Mouse (Mus musculus) MEL (cell line): Measurements from ENCODE around the gene Mia. TPM values are rescaled to one million over a fixed set of nuclear protein-coding genes. Genes with fewer than 3 reads are reported as not detected.

Source experiments
- DNase-seq: peaks from one replicate; pipeline ENCODE4 v3.0.0; 2011; ENCODE audit warnings: low read depth, low spot score
- H3K27ac ChIP-seq: 2 replicates; pipeline ENCODE4 v1.5.1; 2012; ENCODE audit warnings: low read depth, mild to moderate bottlenecking, control low read depth, low read length, moderate library complexity; ENCODE audit not compliant: control insufficient read depth
- H3K27me3 ChIP-seq, 2 experiments: fragments of 150-350 bp in 1 of 2; sonication (generic) in 1 of 2; 2 replicates each; pipeline ENCODE4 v1.6.1; 2012; ENCODE audit warnings: low read length in 2 of 2, mild to moderate bottlenecking in 2 of 2, improper control_type of control experiment in 1 of 2, moderate library complexity in 1 of 2; ENCODE audit not compliant: insufficient read depth in 2 of 2, control insufficient read depth in 1 of 2
- H3K36me3 ChIP-seq, 2 experiments: 2 replicates each; pipeline ENCODE4 v1.6.1; 2012 to 2014; ENCODE audit warnings: low read length in 2 of 2, improper control_type of control experiment in 1 of 2, inconsistent platforms in 1 of 2, mild to moderate bottlenecking in 1 of 2; ENCODE audit not compliant: insufficient read depth in 2 of 2, control insufficient read depth in 1 of 2
- H3K4me1 ChIP-seq, 2 experiments: fragments of 150-350 bp in 1 of 2; sonication (generic) in 1 of 2; 2 replicates each; pipeline ENCODE4 v1.6.1; 2012; ENCODE audit warnings: low read length in 2 of 2, improper control_type of control experiment in 1 of 2, mild to moderate bottlenecking in 1 of 2; ENCODE audit not compliant: insufficient read depth in 2 of 2, control insufficient read depth in 1 of 2
- H3K4me3 ChIP-seq, 2 experiments: fragments of 150-350 bp in 1 of 2; sonication (generic) in 1 of 2; 2 replicates each; pipeline ENCODE4 v1.5.1; 2012; ENCODE audit warnings: low read depth in 2 of 2, low read length in 2 of 2, mild to moderate bottlenecking in 2 of 2, moderate library complexity in 2 of 2, control low read depth in 1 of 2, improper control_type of control experiment in 1 of 2; ENCODE audit not compliant: control insufficient read depth in 1 of 2, insufficient read depth in 1 of 2
- H3K79me2 ChIP-seq: 2 replicates; pipeline ENCODE4 v1.6.1; 2012; ENCODE audit warnings: mild to moderate bottlenecking, low read length, moderate library complexity; ENCODE audit not compliant: control insufficient read depth, poor library complexity, insufficient read depth
- H3K9ac ChIP-seq: 2 replicates; pipeline ENCODE4 v1.6.1; 2012; ENCODE audit warnings: low read depth, mild to moderate bottlenecking, control low read depth, low read length, moderate library complexity; ENCODE audit not compliant: control insufficient read depth, poor library complexity, severe bottlenecking
- H3K9me3 ChIP-seq: fragments of 150-350 bp; sonication (generic); replicated peaks from 2 replicates; pipeline ENCODE4 v1.6.1; 2012; ENCODE audit warnings: mild to moderate bottlenecking, low read length, improper control_type of control experiment, moderate library complexity; ENCODE audit not compliant: insufficient read depth
- BHLHE40 ChIP-seq: IDR thresholded peaks from 2 replicates; pipeline ENCODE4 v1.6.1; 2012; ENCODE audit warnings: low read depth, mild to moderate bottlenecking, inconsistent platforms, low read length, improper control_type of control experiment, borderline replicate concordance
- CHD1 ChIP-seq: IDR thresholded peaks from 2 replicates; pipeline ENCODE4 v1.6.1; 2012; ENCODE audit warnings: low read depth, mild to moderate bottlenecking, inconsistent platforms, low read length, improper control_type of control experiment
- CTCF ChIP-seq, 3 experiments: IDR thresholded peaks in 2 of 3; conservative IDR thresholded peaks in 1 of 3; 2 replicates each; pipeline ENCODE4 v1.5.1; 2011 to 2012; ENCODE audit warnings: low read length in 3 of 3, low read depth in 2 of 3, mild to moderate bottlenecking in 2 of 3, improper control_type of control experiment in 1 of 3, inconsistent platforms in 1 of 3, mixed read lengths in 1 of 3, moderate library complexity in 1 of 3; ENCODE audit not compliant: control insufficient read depth in 1 of 3, insufficient read depth in 1 of 3, poor library complexity in 1 of 3, severe bottlenecking in 1 of 3
- EP300 ChIP-seq, 2 experiments: IDR thresholded peaks; 2 replicates each; pipeline ENCODE4 v1.6.1; 2011; ENCODE audit warnings: improper control_type of control experiment in 2 of 2, low read length in 2 of 2, low read depth in 1 of 2, mild to moderate bottlenecking in 1 of 2
- GABPA ChIP-seq: IDR thresholded peaks from 2 replicates; pipeline ENCODE4 v1.6.1; 2012; ENCODE audit warnings: low read depth, mild to moderate bottlenecking, inconsistent platforms, low read length, improper control_type of control experiment, moderate library complexity
- GATA1 ChIP-seq: IDR thresholded peaks from 2 replicates; pipeline ENCODE4 v1.6.1; 2011; ENCODE audit warnings: low read depth, low read length, improper control_type of control experiment
- JUND ChIP-seq: IDR thresholded peaks from 2 replicates; pipeline ENCODE4 v1.6.1; 2011; ENCODE audit warnings: low read depth, mild to moderate bottlenecking, improper control_type of control experiment, low read length
- KAT2A ChIP-seq: conservative IDR thresholded peaks from 2 replicates; pipeline ENCODE4 v1.6.1; 2012; ENCODE audit warnings: low read depth, low read length, improper control_type of control experiment, inconsistent platforms
- MAFK ChIP-seq: IDR thresholded peaks from 2 replicates; pipeline ENCODE4 v1.6.1; 2011; ENCODE audit warnings: low read depth, mild to moderate bottlenecking, low read length, improper control_type of control experiment, borderline replicate concordance
- MAX ChIP-seq: IDR thresholded peaks from 2 replicates; pipeline ENCODE4 v1.6.1; 2011; ENCODE audit warnings: low read length, improper control_type of control experiment
- MAZ ChIP-seq: IDR thresholded peaks from 2 replicates; pipeline ENCODE4 v1.6.1; 2012; ENCODE audit warnings: low read depth, mild to moderate bottlenecking, inconsistent platforms, low read length, improper control_type of control experiment
- MEF2A ChIP-seq: IDR thresholded peaks from 2 replicates; pipeline ENCODE4 v1.6.1; 2014; ENCODE audit warnings: low read depth, mild to moderate bottlenecking, inconsistent platforms, low read length, improper control_type of control experiment; ENCODE audit not compliant: poor library complexity, insufficient replicate concordance, severe bottlenecking; ENCODE audit errors: extremely low read depth
- MXI1 ChIP-seq: IDR thresholded peaks from 2 replicates; pipeline ENCODE4 v1.6.1; 2011; ENCODE audit warnings: mild to moderate bottlenecking, low read depth, low read length, improper control_type of control experiment
- MYC ChIP-seq: IDR thresholded peaks from 2 replicates; pipeline ENCODE4 v1.6.1; 2011; ENCODE audit warnings: low read depth, mild to moderate bottlenecking, low read length, improper control_type of control experiment, moderate library complexity
- NELFE ChIP-seq: IDR thresholded peaks from 2 replicates; pipeline ENCODE4 v1.6.1; 2011; ENCODE audit warnings: low read depth, low read length, improper control_type of control experiment
- NRF1 ChIP-seq: IDR thresholded peaks from 2 replicates; pipeline ENCODE4 v1.6.1; 2014; ENCODE audit warnings: low read depth, mild to moderate bottlenecking, inconsistent platforms, low read length, improper control_type of control experiment, moderate library complexity; ENCODE audit not compliant: poor library complexity, insufficient read depth, severe bottlenecking
- POLR2A ChIP-seq, 2 experiments: IDR thresholded peaks; 2 replicates each; pipeline ENCODE4 v1.6.1; 2011 to 2012; ENCODE audit warnings: low read length in 2 of 2, mild to moderate bottlenecking in 2 of 2, control low read depth in 1 of 2, improper control_type of control experiment in 1 of 2, low read depth in 1 of 2, moderate library complexity in 1 of 2; ENCODE audit not compliant: control insufficient read depth in 1 of 2, insufficient read depth in 1 of 2, poor library complexity in 1 of 2
- POLR2AphosphoS2 ChIP-seq: IDR thresholded peaks from 2 replicates; pipeline ENCODE4 v1.6.1; 2011; ENCODE audit warnings: low read length, improper control_type of control experiment
- RAD21 ChIP-seq: IDR thresholded peaks from 2 replicates; pipeline ENCODE4 v1.6.1; 2011; ENCODE audit warnings: mild to moderate bottlenecking, low read depth, low read length, improper control_type of control experiment
- SMC3 ChIP-seq: IDR thresholded peaks from 2 replicates; pipeline ENCODE4 v1.6.1; 2011; ENCODE audit warnings: low read depth, low read length, improper control_type of control experiment
- TBP ChIP-seq: IDR thresholded peaks from 2 replicates; pipeline ENCODE4 v1.8.0; 2011; ENCODE audit warnings: low read depth, low read length, improper control_type of control experiment
- TCF12 ChIP-seq: IDR thresholded peaks from 2 replicates; pipeline ENCODE4 v1.6.1; 2014; ENCODE audit warnings: low read depth, mild to moderate bottlenecking, inconsistent platforms, low read length, improper control_type of control experiment, moderate library complexity
- UBTF ChIP-seq: IDR thresholded peaks from 2 replicates; pipeline ENCODE4 v1.6.1; 2012; ENCODE audit warnings: low read depth, mild to moderate bottlenecking, inconsistent platforms, low read length, improper control_type of control experiment, moderate library complexity, borderline replicate concordance; ENCODE audit not compliant: insufficient read depth
- USF1 ChIP-seq: IDR thresholded peaks from 2 replicates; pipeline ENCODE4 v1.6.1; 2014; ENCODE audit warnings: low read depth, mild to moderate bottlenecking, inconsistent platforms, low read length, improper control_type of control experiment, moderate library complexity
- USF2 ChIP-seq, 2 experiments: IDR thresholded peaks; 2 replicates each; pipeline ENCODE4 v1.6.1; 2011 to 2012; ENCODE audit warnings: improper control_type of control experiment in 2 of 2, low read length in 2 of 2, borderline replicate concordance in 1 of 2, inconsistent platforms in 1 of 2, low read depth in 1 of 2, mild to moderate bottlenecking in 1 of 2; ENCODE audit not compliant: insufficient read depth in 1 of 2
- ZMIZ1 ChIP-seq: IDR thresholded peaks from 2 replicates; pipeline ENCODE4 v1.6.1; 2012; ENCODE audit warnings: low read depth, mild to moderate bottlenecking, inconsistent platforms, low read length, improper control_type of control experiment, moderate library complexity
- ZNF384 ChIP-seq: IDR thresholded peaks from 2 replicates; pipeline ENCODE4 v1.6.1; 2012; ENCODE audit warnings: low read depth, mild to moderate bottlenecking, inconsistent platforms, low read length, improper control_type of control experiment
- polyA plus RNA-seq, 2 experiments: library from polyadenylated mRNA; stranded (reverse) in 1 of 2; unstranded in 1 of 2; fragments of >175 nt in 1 of 2; fragments of >200 nt in 1 of 2; gene quantifications; 2 replicates each; pipeline versions ENCODE4 v1.2.1 to v1.2.4; 2012; ENCODE audit warnings: low replicate concordance in 2 of 2, low read depth in 1 of 2; ENCODE audit not compliant: insufficient read length in 2 of 2, insufficient read depth in 1 of 2, missing spikeins in 1 of 2
- total RNA-seq: library from RNA; depleted of rRNA; stranded (reverse); fragments of 300-350 nt; gene quantifications from 2 replicates; pipeline ENCODE4 v1.2.3, GENCODE M21; 2012

Gene Mia
- total and polyA plus RNA-seq, 3 experiments, result 2.1 to 2.8 TPM; not detected in 1

DNA sequence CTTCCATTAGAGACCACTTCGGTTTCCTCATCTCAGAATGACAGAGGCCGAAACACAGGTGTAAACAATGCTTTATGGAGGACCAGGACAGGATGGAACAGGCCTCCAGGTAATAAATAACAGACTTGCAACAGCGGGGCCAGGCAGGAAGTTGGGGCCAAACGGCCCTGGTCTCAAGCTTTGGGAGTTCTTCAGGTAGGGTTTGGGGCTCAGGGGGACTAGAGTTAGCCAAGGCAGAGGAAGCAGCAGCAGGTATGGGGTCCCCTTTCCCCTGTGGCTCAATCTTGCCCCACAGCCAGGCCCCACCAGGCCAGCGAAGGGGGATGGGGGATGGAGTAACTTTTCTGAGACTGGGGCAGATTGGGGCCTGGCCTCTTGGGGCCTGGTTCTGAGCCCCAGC is 12.6 kb downstream of the Mia start:
- no peak overlapping the region for H3K9ac ChIP-seq
- H3K36me3 ChIP-seq, result peaks cover 0 to 3% of the 10 kb centered on the region in 2 experiments; a peak in 1 of 4 replicates
- H3K79me2 ChIP-seq, result peaks cover 10% of the 10 kb centered on the region
- TF ChIP-seq USF1 (no peak), MAFK (no peak), MYC (no peak), JUND (no peak), CTCF (IDR thresholded peaks at IDR 0.05 in 2 of 3, conservative IDR thresholded peaks at IDR 0.05 in 1 of 3; ENCODE audit: control insufficient read depth in 1 of 3, insufficient read depth in 1 of 3, low read depth in 2 of 3, low read length in 3 of 3, poor library complexity in 1 of 3, severe bottlenecking in 1 of 3) (no peak), KAT2A (no peak), TBP (no peak), UBTF (no peak), USF2 (IDR thresholded peaks at IDR 0.05; ENCODE audit: borderline replicate concordance in 1 of 2, insufficient read depth in 1 of 2, low read depth in 1 of 2, low read length in 2 of 2) (no peak), MEF2A (no peak), SMC3 (no peak), NELFE (no peak), ZMIZ1 (no peak), GABPA (no peak), MAZ (no peak), GATA1 (no peak), MXI1 (no peak), BHLHE40 (no peak)
- no peak overlapping the region for H3K4me3 ChIP-seq
- H3K27me3 ChIP-seq, result no peaks in the 10 kb centered on the region
- DNase-seq, result no peak
- H3K9me3 ChIP-seq, result no peaks in the 10 kb centered on the region
- H3K4me1 ChIP-seq, result peaks cover 7 to 10% of the 10 kb centered on the region in 2 experiments; a peak in 3 of 4 replicates
- H3K27ac ChIP-seq, result peak overlapping the region; percentile 96; the same call in 1 of the 2 replicates

DNA sequence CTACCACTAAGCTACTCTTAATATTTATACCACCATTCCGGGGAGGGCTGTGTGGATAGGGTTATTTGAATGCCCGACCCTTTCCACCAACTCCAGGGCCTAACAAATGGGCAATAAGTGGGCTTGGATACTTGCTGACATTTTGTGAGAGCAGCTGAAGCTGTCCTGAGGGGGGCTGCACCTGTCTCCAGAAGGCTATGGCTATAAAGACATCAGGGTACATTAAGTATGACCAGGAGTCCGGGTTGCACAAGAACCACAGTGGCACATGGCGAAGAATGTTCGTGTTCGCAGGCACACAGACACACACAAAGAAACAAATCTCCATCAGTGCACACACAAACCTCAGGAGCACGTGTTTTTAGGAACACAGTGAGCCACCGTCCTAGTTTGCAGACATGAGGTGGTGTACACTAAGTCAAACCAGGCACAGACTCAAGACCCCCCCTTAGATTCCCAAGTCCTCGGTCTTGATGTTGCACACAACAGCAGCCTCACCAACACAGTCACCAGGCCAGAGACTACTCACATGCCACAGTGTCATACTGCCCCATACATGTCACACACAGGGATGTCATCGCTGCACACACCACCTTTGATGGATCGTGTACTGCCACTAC is 13.4 kb downstream of the Mia start:
- no peaks in the 10 kb centered on the region for H3K27me3 ChIP-seq
- H3K27ac ChIP-seq, result peak overlapping the region; percentile 96
- DNase-seq, result no peak
- no peak for TF ChIP-seq RAD21
- no peak for TF ChIP-seq TBP
- TF ChIP-seq EP300 (IDR thresholded peaks at IDR 0.05; ENCODE audit: low read depth in 1 of 2, low read length in 2 of 2), result no peak
- no peak for TF ChIP-seq GATA1
- no peak for TF ChIP-seq USF2 (IDR thresholded peaks at IDR 0.05; ENCODE audit: borderline replicate concordance in 1 of 2, insufficient read depth in 1 of 2, low read depth in 1 of 2, low read length in 2 of 2)
- TF ChIP-seq KAT2A, result 0 out of 2 replicates have a peak, but pooled peaks have one; percentile 20
- no peak for TF ChIP-seq ZNF384
- TF ChIP-seq MAZ, result no peak
- no peak for TF ChIP-seq UBTF
- TF ChIP-seq MAFK, result 0 out of 2 replicates have a peak, but pooled peaks have one; percentile 13
- TF ChIP-seq POLR2AphosphoS2, result no peak
- TF ChIP-seq POLR2A (IDR thresholded peaks at IDR 0.05; ENCODE audit: control insufficient read depth in 1 of 2, insufficient read depth in 1 of 2, low read depth in 1 of 2, low read length in 2 of 2, poor library complexity in 1 of 2), result no peak
- peak; percentile 63 for TF ChIP-seq MYC
- TF ChIP-seq MEF2A, result no peak
- no peak for TF ChIP-seq JUND
- TF ChIP-seq MAX, result peak; percentile 87
- TF ChIP-seq NRF1, result no peak
- no peak for TF ChIP-seq TCF12
- TF ChIP-seq ZMIZ1, result no peak
- no peak for TF ChIP-seq CHD1
- H3K36me3 ChIP-seq, result peaks cover 0 to 3% of the 10 kb centered on the region in 2 experiments; a peak in 1 of 4 replicates
- peaks cover 7 to 10% of the 10 kb centered on the region in 2 experiments; a peak in 3 of 4 replicates for H3K4me1 ChIP-seq
- peaks cover 11% of the 10 kb centered on the region for H3K79me2 ChIP-seq
- no peaks in the 10 kb centered on the region for H3K9me3 ChIP-seq
- peak overlapping the region; percentile 69 to 73 for H3K4me3 ChIP-seq
- H3K9ac ChIP-seq, result peak overlapping the region; percentile 88
